Mouse (Mus musculus) testis, adult 2 months (tissue): ENCODE results near the gene Tmem108. TPM values are rescaled to one million over a fixed set of nuclear protein-coding genes. Genes with fewer than 3 reads are reported as not detected.

Experiments used
- H3K27ac ChIP-seq: fragments of 200-500 bp; 2 replicates; pipeline ENCODE4 v1.5.1; 2012; ENCODE audit warnings: low read depth, low read length; ENCODE audit not compliant: control insufficient read depth, insufficient read depth
- H3K27me3 ChIP-seq: fragments of 200-500 bp; 2 replicates; pipeline ENCODE4 v1.6.1; 2012; ENCODE audit warnings: mild to moderate bottlenecking, low read length, moderate library complexity; ENCODE audit not compliant: control insufficient read depth, insufficient read depth
- H3K36me3 ChIP-seq: fragments of 200-500 bp; 2 replicates; pipeline ENCODE4 v1.6.1; 2012; ENCODE audit warnings: mild to moderate bottlenecking, low read length; ENCODE audit not compliant: control insufficient read depth, insufficient read depth
- H3K4me1 ChIP-seq: fragments of 200-500 bp; 2 replicates; pipeline ENCODE4 v1.6.1; 2012; ENCODE audit warnings: low read length; ENCODE audit not compliant: control insufficient read depth, insufficient read depth
- H3K4me3 ChIP-seq: fragments of 200-500 bp; 2 replicates; pipeline ENCODE4 v1.5.1; 2012; ENCODE audit warnings: low read depth, mild to moderate bottlenecking, low read length, moderate library complexity, mixed read lengths; ENCODE audit not compliant: control insufficient read depth
- CTCF ChIP-seq: fragments of 200-500 bp; IDR thresholded peaks from 2 replicates; pipeline ENCODE4 v1.5.1; 2012; ENCODE audit warnings: low read depth, mild to moderate bottlenecking, inconsistent platforms, low read length, moderate library complexity; ENCODE audit not compliant: control insufficient read depth, insufficient read depth, insufficient replicate concordance
- POLR2A ChIP-seq: fragments of 200-500 bp; IDR thresholded peaks from 2 replicates; pipeline ENCODE4 v1.6.1; 2012; ENCODE audit warnings: low read depth, mild to moderate bottlenecking, inconsistent platforms, low read length, moderate library complexity; ENCODE audit not compliant: control insufficient read depth
- polyA plus RNA-seq: library from polyadenylated mRNA; depleted of rRNA; stranded (reverse); fragments of >200 nt; gene quantifications from 2 replicates; pipeline ENCODE4 v1.2.3, GENCODE M21; 2012

Gene Tmem108
- polyA plus RNA-seq, 1 experiment = 4.7 TPM

GRCm38 (mm10) chr9:103545729-103546128, 215.9 kb downstream of the Tmem108 start:
- Histone ChIP-seq H3K27me3 (no peaks in the 10 kb centered on the region), H3K4me3 (no peak overlapping the region), H3K4me1 (no peaks in the 10 kb centered on the region; the same call in 1 of the 2 replicates), H3K27ac (no peak overlapping the region), H3K36me3 (no peaks in the 10 kb centered on the region)
- TF ChIP-seq POLR2A = no peak
- TF ChIP-seq CTCF = no peak

- no peaks in the 10 kb centered on the region; the same call in 1 of the 2 replicates for H3K4me1 ChIP-seq
- H3K27me3 ChIP-seq = no peaks in the 10 kb centered on the region
- H3K36me3 ChIP-seq = no peaks in the 10 kb centered on the region
- no peak overlapping the region for H3K27ac ChIP-seq
- H3K4me3 ChIP-seq = no peak overlapping the region
- TF ChIP-seq POLR2A = no peak
- no peak for TF ChIP-seq CTCF
Observed at GRCm38 (mm10) chr9:103545271-103545670, 216.4 kb downstream of the Tmem108 start.

GRCm38 (mm10) chr9:103544599-103544998, 217.0 kb downstream of the Tmem108 start:
- Histone ChIP-seq H3K4me1 (no peaks in the 10 kb centered on the region; the same call in 1 of the 2 replicates), H3K27ac (no peak overlapping the region), H3K4me3 (no peak overlapping the region), H3K27me3 (no peaks in the 10 kb centered on the region), H3K36me3 (no peaks in the 10 kb centered on the region)
- TF ChIP-seq POLR2A (no peak), CTCF (no peak)

GRCm38 (mm10) chr9:103540518-103540917, 221.1 kb downstream of the Tmem108 start:
- H3K27ac ChIP-seq = no peak overlapping the region
- TF ChIP-seq CTCF = no peak
- no peak for TF ChIP-seq POLR2A
- no peaks in the 10 kb centered on the region for H3K27me3 ChIP-seq
- no peak overlapping the region for H3K4me3 ChIP-seq
- no peaks in the 10 kb centered on the region; the same call in 1 of the 2 replicates for H3K4me1 ChIP-seq
- H3K36me3 ChIP-seq = no peaks in the 10 kb centered on the region

GRCm38 (mm10) chr9:103538047-103538816, 223.4 kb downstream of the Tmem108 start:
- TF ChIP-seq POLR2A = no peak
- TF ChIP-seq CTCF = no peak
- H3K27me3 ChIP-seq = no peaks in the 10 kb centered on the region

GRCm38 (mm10) chr9:103536059-103536634, 225.5 kb downstream of the Tmem108 start:
- TF ChIP-seq POLR2A (no peak), CTCF (no peak)
- Histone ChIP-seq H3K36me3 (no peaks in the 10 kb centered on the region), H3K27ac (no peak overlapping the region), H3K4me3 (no peak overlapping the region; the same call in 1 of the 2 replicates), H3K4me1 (no peaks in the 10 kb centered on the region; the same call in 1 of the 2 replicates), H3K27me3 (no peaks in the 10 kb centered on the region)

More at GRCm38 (mm10) chr9:103538047-103538816, 223.4 kb downstream of the Tmem108 start:
- Histone ChIP-seq H3K36me3 (no peaks in the 10 kb centered on the region), H3K4me1 (no peaks in the 10 kb centered on the region; the same call in 1 of the 2 replicates), H3K27ac (no peak overlapping the region), H3K4me3 (no peak overlapping the region)

GRCm38 (mm10) chr9:103525041-103525537, 236.5 kb downstream of the Tmem108 start:
- Histone ChIP-seq H3K36me3 (no peaks in the 10 kb centered on the region), H3K27me3 (no peaks in the 10 kb centered on the region), H3K4me3 (no peak overlapping the region), H3K4me1 (no peaks in the 10 kb centered on the region), H3K27ac (no peak overlapping the region)
- no peak for TF ChIP-seq CTCF
- TF ChIP-seq POLR2A = no peak
